Mouse (Mus musculus) liver, embryonic 11.5 days (tissue): Measurements from ENCODE around the gene Ifngr1. TPM values are rescaled to one million over a fixed set of nuclear protein-coding genes. Genes with fewer than 3 reads are reported as not detected.

ENCODE experiments used
- ATAC-seq: fragments of 200-750 bp; cut with Nextera tagmentation; replicated peaks from 2 replicates; pipeline ENCODE4 v1.8.0; 2017; ENCODE audit warnings: moderate number of reproducible peaks, mild to moderate bottlenecking, moderate TSS enrichment, moderate library complexity; ENCODE audit not compliant: low FRiP score
- DNase-seq: peaks from one replicate; pipeline ENCODE4 v3.0.0-alpha.2; 2017; ENCODE audit warnings: low spot score
- H3K27ac ChIP-seq: fragments of 300-500 bp; sonication (generic); 2 replicates; pipeline ENCODE4 v1.5.1; 2014; ENCODE audit warnings: mild to moderate bottlenecking, low read depth, low read length, control low read depth
- H3K27me3 ChIP-seq: fragments of 300-500 bp; sonication (generic); replicated peaks from 2 replicates; pipeline ENCODE4 v1.6.1; 2014; ENCODE audit warnings: low read length, mixed read lengths; ENCODE audit not compliant: control insufficient read depth, insufficient read depth
- H3K36me3 ChIP-seq: fragments of 300-500 bp; sonication (generic); 2 replicates; pipeline ENCODE4 v1.6.1; 2014; ENCODE audit warnings: mild to moderate bottlenecking, low read length, moderate library complexity, mixed read lengths; ENCODE audit not compliant: control insufficient read depth, insufficient read depth
- H3K4me1 ChIP-seq: fragments of 300-500 bp; sonication (generic); replicated peaks from 2 replicates; pipeline ENCODE4 v1.6.1; 2014; ENCODE audit warnings: low read length, mixed read lengths; ENCODE audit not compliant: control insufficient read depth, insufficient read depth
- H3K4me2 ChIP-seq: fragments of 300-500 bp; sonication (generic); 2 replicates; pipeline ENCODE4 v1.6.1; 2014; ENCODE audit warnings: mild to moderate bottlenecking, control low read depth, moderate library complexity
- H3K4me3 ChIP-seq: fragments of 300-500 bp; sonication (generic); 2 replicates; pipeline ENCODE4 v1.5.1; 2014; ENCODE audit warnings: low read depth, low read length, control low read depth
- H3K9ac ChIP-seq: fragments of 300-500 bp; sonication (generic); 2 replicates; pipeline ENCODE4 v1.6.1; 2014; ENCODE audit warnings: low read depth, low read length, control low read depth
- H3K9me3 ChIP-seq: fragments of 300-500 bp; sonication (generic); 2 replicates; pipeline ENCODE4 v1.6.1; 2016; ENCODE audit warnings: low read length, inconsistent platforms, mixed read lengths; ENCODE audit not compliant: control insufficient read depth
- WGBS: fragments of 180-500 bp; shearing (Covaris S2); extraction: QIAGEN DNeasy Blood & Tissue Kit; methylation state at CpG from one replicate; pipeline ENCODE4 v1.1.7; 2014; 5-methylcytosine and 5-hydroxymethylcytosine counted together
- polyA plus RNA-seq: library from polyadenylated mRNA; unstranded; fragments of >200 nt; fragmentation: Nextera tagmentation; extraction: Ambion mirVana; gene quantifications from 2 replicates; pipeline ENCODE4 v1.2.1, GENCODE M21; 2014

The Ifngr1 gene
- polyA plus RNA-seq, 1 experiment from 2014 or later = 53.7 TPM

DNA sequence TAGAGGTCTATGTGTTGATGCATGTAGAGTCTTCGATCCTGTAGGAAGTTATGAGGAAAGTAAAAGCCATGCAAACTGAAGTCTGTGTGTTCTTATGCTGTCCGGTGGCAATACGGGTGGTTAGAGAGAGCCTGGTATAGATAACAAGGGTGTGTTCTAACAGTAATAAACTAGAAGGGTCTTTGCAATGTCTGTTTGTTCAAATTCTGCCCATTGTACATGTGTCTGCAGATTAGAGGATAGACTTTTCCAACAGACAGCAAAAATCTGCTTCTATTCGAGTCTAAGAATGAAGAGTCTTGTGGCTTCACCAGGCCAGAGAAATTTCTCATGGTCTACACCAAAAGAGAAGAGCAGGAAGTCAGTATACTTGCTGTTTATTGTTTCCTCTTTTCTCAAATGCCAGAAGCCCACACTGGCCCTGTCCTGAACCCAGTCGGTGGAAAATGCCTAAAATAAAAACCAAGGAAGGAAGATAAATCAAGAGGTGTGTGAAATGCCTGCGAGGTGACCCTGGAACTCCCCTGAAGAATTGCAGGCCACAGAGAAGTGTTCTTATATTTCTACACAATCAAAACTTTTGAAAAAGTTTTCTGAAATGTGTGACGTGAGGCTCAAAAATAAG is 8.8 kb upstream of the Ifngr1 start:
- ATAC-seq (peak; percentile 46; the same call in 1 of the 2 replicates), DNase-seq (no peak)
- H3K9ac ChIP-seq = no peak overlapping the region
- no peak overlapping the region for H3K4me3 ChIP-seq
- H3K36me3 ChIP-seq = no peaks in the 10 kb centered on the region
- peak overlapping the region; percentile 78 for H3K27ac ChIP-seq
- peaks cover 28% of the 10 kb centered on the region for H3K4me1 ChIP-seq
- no peaks in the 10 kb centered on the region for H3K27me3 ChIP-seq
- peak overlapping the region; percentile 26; the same call in 1 of the 2 replicates for H3K4me2 ChIP-seq
- 42% methylated on average over 7 of the region's 7 CpGs for WGBS
- no peaks in the 10 kb centered on the region for H3K9me3 ChIP-seq

DNA sequence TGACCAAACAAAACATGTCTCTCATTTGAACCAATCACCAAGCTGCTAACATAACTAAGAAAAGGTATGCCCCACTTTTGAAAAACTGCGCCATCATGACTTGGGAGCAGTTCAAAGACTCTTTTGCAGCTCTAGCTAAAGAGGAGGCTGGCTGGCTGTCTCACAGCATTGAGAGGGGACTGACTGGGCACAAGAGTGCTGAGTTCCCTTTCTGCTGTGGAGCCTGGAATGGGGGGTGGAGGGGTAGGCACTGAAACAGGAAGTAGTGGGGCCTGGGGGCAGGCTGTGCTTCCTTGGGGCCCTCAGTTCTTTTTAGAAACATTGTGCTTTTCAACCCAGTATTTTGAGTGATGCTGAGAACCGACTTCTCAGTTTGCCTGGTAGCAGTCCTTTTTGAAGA is 7.7 kb upstream of the Ifngr1 start:
- H3K27ac ChIP-seq = peak overlapping the region; percentile 83

DNA sequence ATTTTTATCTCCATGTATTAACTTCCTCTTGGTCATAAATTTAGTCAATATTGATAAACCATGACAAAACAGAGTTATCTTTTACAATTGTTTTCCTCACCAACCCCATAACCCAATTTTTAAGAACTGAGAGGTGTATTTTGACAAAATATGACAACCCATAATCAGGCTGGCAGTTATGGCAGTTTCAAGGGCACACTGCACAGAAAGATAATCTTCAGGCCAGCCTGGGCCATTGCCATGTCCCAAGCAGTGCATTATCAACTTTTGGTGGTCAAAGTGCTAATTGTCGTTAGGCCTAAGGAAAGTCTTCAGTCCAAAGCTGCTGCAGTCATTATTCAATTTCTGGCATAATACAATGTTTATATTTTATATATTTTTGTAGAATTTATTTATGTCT is 6.9 kb upstream of the Ifngr1 start:
- Histone ChIP-seq H3K36me3 (no peaks in the 10 kb centered on the region), H3K4me2 (no peak overlapping the region), H3K9me3 (no peaks in the 10 kb centered on the region), H3K27me3 (no peaks in the 10 kb centered on the region), H3K9ac (no peak overlapping the region), H3K27ac (peak overlapping the region; percentile 83), H3K4me1 (peaks cover 30% of the 10 kb centered on the region), H3K4me3 (no peak overlapping the region)
- DNase-seq = no peak
- 37% methylated on average over 1 of the region's 1 CpGs for WGBS
- no peak for ATAC-seq

More for the DNA sequence above, 7.7 kb upstream of the Ifngr1 start:
- no peaks in the 10 kb centered on the region for H3K9me3 ChIP-seq
- DNase-seq (no peak), ATAC-seq (no peak)
- H3K4me3 ChIP-seq = no peak overlapping the region
- H3K27me3 ChIP-seq = no peaks in the 10 kb centered on the region
- 45% methylated on average over 2 of the region's 2 CpGs for WGBS
- H3K36me3 ChIP-seq = no peaks in the 10 kb centered on the region
- H3K9ac ChIP-seq = no peak overlapping the region
- peak overlapping the region; percentile 20; the same call in 1 of the 2 replicates for H3K4me2 ChIP-seq
- peaks cover 28% of the 10 kb centered on the region for H3K4me1 ChIP-seq

GRCm38 (mm10) chr10:19585860-19586259 is 5.9 kb upstream of the Ifngr1 start:
- DNase-seq (no peak), ATAC-seq (peak; percentile 72)
- H3K27ac ChIP-seq = peak overlapping the region; percentile 58
- H3K4me1 ChIP-seq = peaks cover 36% of the 10 kb centered on the region
- no peaks in the 10 kb centered on the region for H3K27me3 ChIP-seq
- H3K9me3 ChIP-seq = no peaks in the 10 kb centered on the region
- H3K4me2 ChIP-seq = no peak overlapping the region
- WGBS = 74% methylated on average over 5 of the region's 5 CpGs
- no peak overlapping the region for H3K4me3 ChIP-seq
- H3K36me3 ChIP-seq = no peaks in the 10 kb centered on the region
- no peak overlapping the region for H3K9ac ChIP-seq

DNA sequence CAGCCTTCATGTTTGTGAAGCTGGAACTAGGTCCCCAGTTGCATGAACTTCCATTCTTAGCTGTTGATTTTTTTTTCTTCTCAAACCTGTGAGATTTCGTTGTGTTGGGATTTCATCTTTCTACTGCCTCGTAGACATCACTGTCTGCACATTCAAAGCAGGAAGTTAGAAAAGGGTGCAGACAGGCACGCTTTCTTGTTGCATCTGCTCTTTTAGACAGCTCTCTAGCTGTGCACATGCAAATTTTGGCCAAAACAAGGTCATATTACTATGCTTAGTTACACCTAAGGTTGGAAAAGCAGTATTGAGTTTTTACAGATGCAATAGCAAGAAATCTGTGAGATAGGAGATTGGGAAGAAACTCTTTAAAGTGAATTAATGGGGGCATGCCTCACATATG is 4.5 kb upstream of the Ifngr1 start:
- ATAC-seq (no peak), DNase-seq (no peak)
- Histone ChIP-seq H3K9me3 (no peaks in the 10 kb centered on the region), H3K4me3 (no peak overlapping the region), H3K4me2 (no peak overlapping the region), H3K27me3 (no peaks in the 10 kb centered on the region), H3K27ac (no peak overlapping the region), H3K4me1 (peaks cover 38% of the 10 kb centered on the region), H3K36me3 (no peaks in the 10 kb centered on the region), H3K9ac (no peak overlapping the region)
- WGBS = 71% methylated on average over 3 of the region's 3 CpGs

GRCm38 (mm10) chr10:19589626-19590025 is 2.1 kb upstream of the Ifngr1 start:
- Histone ChIP-seq H3K27ac (no peak overlapping the region), H3K36me3 (no peaks in the 10 kb centered on the region), H3K9me3 (no peaks in the 10 kb centered on the region), H3K4me1 (peaks cover 35% of the 10 kb centered on the region), H3K27me3 (no peaks in the 10 kb centered on the region), H3K4me2 (no peak overlapping the region), H3K9ac (no peak overlapping the region), H3K4me3 (no peak overlapping the region)
- no peak for ATAC-seq
- WGBS = 79% methylated on average over 12 of the region's 12 CpGs
- no peak for DNase-seq

GRCm38 (mm10) chr10:19591286-19591640 is 486 bp upstream of the Ifngr1 start:
- peaks cover 28% of the 10 kb centered on the region for H3K4me1 ChIP-seq
- peak overlapping the region; percentile 56 for H3K27ac ChIP-seq
- H3K9ac ChIP-seq = peak overlapping the region; percentile 43; the same call in 1 of the 2 replicates
- no peaks in the 10 kb centered on the region for H3K27me3 ChIP-seq
- WGBS = 13% methylated on average over 6 of the region's 6 CpGs
- H3K36me3 ChIP-seq = no peaks in the 10 kb centered on the region
- H3K9me3 ChIP-seq = no peaks in the 10 kb centered on the region
- H3K4me3 ChIP-seq = peak overlapping the region; percentile 78
- no peak for DNase-seq
- H3K4me2 ChIP-seq = peak overlapping the region; percentile 64
- peak; percentile 67 for ATAC-seq

DNA sequence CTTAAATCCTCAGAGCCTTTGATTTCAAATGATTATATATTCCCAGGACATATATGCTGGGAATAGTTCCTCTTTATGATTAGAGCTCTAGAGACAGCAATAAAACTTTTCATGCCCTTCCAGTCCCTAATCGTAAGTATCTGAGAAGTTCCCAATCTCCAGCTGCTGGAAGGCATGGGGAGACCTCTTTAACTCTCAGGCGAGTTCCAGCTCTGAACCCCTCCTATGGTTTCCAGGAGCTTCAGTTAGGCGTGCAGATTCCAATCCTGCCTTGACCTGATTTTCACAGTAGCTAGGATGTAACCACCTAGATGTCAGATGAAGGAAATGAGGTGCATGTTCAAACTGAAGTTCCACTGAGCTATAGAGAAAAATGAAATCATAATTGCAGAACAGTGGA is 807 bp downstream of the Ifngr1 start:
- no peak overlapping the region for H3K27ac ChIP-seq

GRCm38 (mm10) chr10:19593296-19593695 is 1.5 kb downstream of the Ifngr1 start:
- 83% methylated on average over 3 of the region's 3 CpGs for WGBS
- no peaks in the 10 kb centered on the region for H3K9me3 ChIP-seq
- peak overlapping the region; percentile 64 for H3K4me2 ChIP-seq
- H3K9ac ChIP-seq = 0 out of 2 replicates have a peak overlapping the region, but pooled peaks have one; percentile 27
- DNase-seq (no peak), ATAC-seq (no peak)
- peaks cover 29% of the 10 kb centered on the region for H3K4me1 ChIP-seq
- H3K27me3 ChIP-seq = no peaks in the 10 kb centered on the region
- H3K27ac ChIP-seq = no peak overlapping the region
- peak overlapping the region; percentile 78 for H3K4me3 ChIP-seq
- H3K36me3 ChIP-seq = no peaks in the 10 kb centered on the region

More for the DNA sequence above, 807 bp downstream of the Ifngr1 start:
- no peaks in the 10 kb centered on the region for H3K9me3 ChIP-seq
- no peak for DNase-seq
- H3K36me3 ChIP-seq = no peaks in the 10 kb centered on the region
- ATAC-seq = no peak
- peak overlapping the region; percentile 78 for H3K4me3 ChIP-seq
- H3K4me1 ChIP-seq = peaks cover 29% of the 10 kb centered on the region
- peak overlapping the region; percentile 80 for H3K9ac ChIP-seq
- WGBS = 11% methylated on average over 3 of the region's 3 CpGs
- H3K27me3 ChIP-seq = no peaks in the 10 kb centered on the region
- peak overlapping the region; percentile 64 for H3K4me2 ChIP-seq
